Mouse (Mus musculus) spleen, adult 2 months (tissue): ENCODE data around the gene Lzts2. TPM values are rescaled to one million over a fixed set of nuclear protein-coding genes. Genes with fewer than 3 reads are reported as not detected.

Source experiments
- DNase-seq, 2 experiments: peaks; one replicate each; pipeline versions ENCODE4 v3.0.0 to v3.0.0-alpha.2; 2012 to 2021; ENCODE audit warnings: low spot score in 2 of 2, low read depth in 1 of 2
- H3K27ac ChIP-seq: fragments of 200-500 bp; 2 replicates; pipeline ENCODE4 v1.5.1; 2012; ENCODE audit warnings: low read length, inconsistent platforms; ENCODE audit not compliant: insufficient read depth
- H3K27me3 ChIP-seq: fragments of 200-500 bp; 2 replicates; pipeline ENCODE4 v1.6.1; 2012; ENCODE audit warnings: mild to moderate bottlenecking, moderate library complexity, low read length, inconsistent platforms; ENCODE audit not compliant: control insufficient read depth, insufficient read depth
- H3K36me3 ChIP-seq: fragments of 200-500 bp; 2 replicates; pipeline ENCODE4 v1.6.1; 2012; ENCODE audit warnings: mild to moderate bottlenecking, low read length, inconsistent platforms; ENCODE audit not compliant: control insufficient read depth, insufficient read depth
- H3K4me1 ChIP-seq: fragments of 200-500 bp; 2 replicates; pipeline ENCODE4 v1.6.1; 2011; ENCODE audit warnings: inconsistent platforms; ENCODE audit not compliant: control insufficient read depth, insufficient read depth, insufficient read length
- H3K4me3 ChIP-seq: fragments of 200-500 bp; 2 replicates; pipeline ENCODE4 v1.5.1; 2011; ENCODE audit warnings: mild to moderate bottlenecking, inconsistent platforms; ENCODE audit not compliant: insufficient read depth, insufficient read length; ENCODE audit errors: extremely low read depth
- CTCF ChIP-seq: fragments of 200-500 bp; IDR thresholded peaks from 2 replicates; pipeline ENCODE4 v1.5.1; 2011; ENCODE audit warnings: mild to moderate bottlenecking, inconsistent platforms; ENCODE audit not compliant: insufficient read depth, insufficient read length, insufficient replicate concordance; ENCODE audit errors: extremely low read depth
- POLR2A ChIP-seq: fragments of 200-500 bp; IDR thresholded peaks from 2 replicates; pipeline ENCODE4 v1.6.1; 2011; ENCODE audit warnings: low read depth, low read length, inconsistent platforms
- WGBS: fragments of 180-500 bp; shearing (Covaris S2); methylation state at CpG from one replicate; pipeline ENCODE4 v1.1.7; 2018; 5-methylcytosine and 5-hydroxymethylcytosine counted together
- polyA plus RNA-seq: library from polyadenylated mRNA; depleted of rRNA; stranded (reverse); fragments of >200 nt; gene quantifications from 2 replicates; pipeline ENCODE4 v1.2.3, GENCODE M21; 2012

The Lzts2 gene
- polyA plus RNA-seq, 1 experiment = 23.3 TPM

- TF ChIP-seq CTCF (no peak), POLR2A (no peak)
- Histone ChIP-seq H3K27me3 (no peaks in the 10 kb centered on the region), H3K4me3 (no peak overlapping the region), H3K36me3 (no peaks in the 10 kb centered on the region), H3K27ac (no peak overlapping the region), H3K4me1 (no peaks in the 10 kb centered on the region; the same call in 1 of the 2 replicates)
- WGBS = 94% methylated on average over 37 of the region's 37 CpGs
- no peak for DNase-seq
These were observed 11.8 kb downstream of the Lzts2 start for GRCm38 (mm10) chr19:45025937-45026568.

GRCm38 (mm10) chr19:45026958-45027670 lies 12.9 kb downstream of the Lzts2 start:
- Histone ChIP-seq H3K27me3 (no peaks in the 10 kb centered on the region), H3K4me1 (no peaks in the 10 kb centered on the region; the same call in 1 of the 2 replicates), H3K4me3 (no peak overlapping the region), H3K27ac (no peak overlapping the region), H3K36me3 (no peaks in the 10 kb centered on the region)
- 81% methylated on average over 6 of the region's 6 CpGs for WGBS
- no peak for TF ChIP-seq CTCF
- no peak for TF ChIP-seq POLR2A
- no peak for DNase-seq

- 91% methylated on average over 6 of the region's 6 CpGs for WGBS
- no peak overlapping the region for H3K4me3 ChIP-seq
- TF ChIP-seq CTCF (no peak), POLR2A (no peak)
- H3K4me1 ChIP-seq = no peaks in the 10 kb centered on the region; the same call in 1 of the 2 replicates
- no peaks in the 10 kb centered on the region for H3K36me3 ChIP-seq
- H3K27ac ChIP-seq = no peak overlapping the region
- no peak for DNase-seq
- no peaks in the 10 kb centered on the region for H3K27me3 ChIP-seq
These were observed 13.6 kb downstream of the Lzts2 start for GRCm38 (mm10) chr19:45027848-45028247.

- H3K4me3 ChIP-seq = no peak overlapping the region
- H3K27me3 ChIP-seq = no peaks in the 10 kb centered on the region
- no peak overlapping the region for H3K27ac ChIP-seq
- no peaks in the 10 kb centered on the region for H3K36me3 ChIP-seq
- WGBS = 87% methylated on average over 19 of the region's 19 CpGs
- TF ChIP-seq CTCF = no peak
- no peak for TF ChIP-seq POLR2A
- DNase-seq = no peak
- H3K4me1 ChIP-seq = no peaks in the 10 kb centered on the region; the same call in 1 of the 2 replicates
These were observed 14.5 kb downstream of the Lzts2 start for GRCm38 (mm10) chr19:45028746-45029145.

GRCm38 (mm10) chr19:45029571-45029970 lies 15.4 kb downstream of the Lzts2 start:
- H3K4me3 ChIP-seq = no peak overlapping the region
- no peaks in the 10 kb centered on the region; the same call in 1 of the 2 replicates for H3K4me1 ChIP-seq
- H3K27me3 ChIP-seq = no peaks in the 10 kb centered on the region
- H3K27ac ChIP-seq = no peak overlapping the region
- WGBS = 67% methylated on average over 9 of the region's 9 CpGs
- H3K36me3 ChIP-seq = no peaks in the 10 kb centered on the region
- no peak for DNase-seq
- TF ChIP-seq CTCF (no peak), POLR2A (no peak)

GRCm38 (mm10) chr19:45030111-45030510 lies 15.9 kb downstream of the Lzts2 start:
- WGBS = 23% methylated on average over 8 of the region's 8 CpGs
- no peak overlapping the region for H3K4me3 ChIP-seq
- TF ChIP-seq CTCF = peak; percentile 86; the same call in 1 of the 2 replicates
- TF ChIP-seq POLR2A = no peak
- H3K27ac ChIP-seq = no peak overlapping the region
- no peaks in the 10 kb centered on the region for H3K36me3 ChIP-seq
- DNase-seq = peak in 1 of 2 experiments; percentile 49
- no peaks in the 10 kb centered on the region; the same call in 1 of the 2 replicates for H3K4me1 ChIP-seq
- H3K27me3 ChIP-seq = no peaks in the 10 kb centered on the region
